20 mouse cellular contexts compared by ENCODE assay signal in the genomic region with DNA sequence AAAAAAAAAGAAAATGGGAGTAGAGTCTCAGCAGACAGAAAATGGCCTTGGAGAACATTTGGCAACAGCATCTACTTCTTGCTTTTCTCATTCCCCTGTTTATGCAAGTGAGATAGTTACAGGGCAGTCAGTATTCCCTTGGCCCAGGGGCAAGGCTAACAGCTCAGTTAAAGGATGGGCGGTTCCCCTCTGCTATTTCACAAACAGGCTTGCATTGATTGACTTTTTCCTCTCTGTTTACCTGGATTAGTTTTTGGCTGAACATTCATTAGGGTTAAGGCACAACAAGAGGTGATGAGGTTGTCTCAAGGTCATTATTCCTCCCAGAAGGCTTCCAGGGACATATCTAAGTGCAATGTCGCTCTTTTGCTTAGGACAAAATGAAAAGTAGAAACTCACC.
DNase-seq lines count a peak whose midpoint lies in the region; ATAC-seq and TF ChIP-seq lines count a peak whose summit lies in the region.
"Had no signal": no experiment of that assay in that cellular context is flagged by ENCODE, and none has a peak within 500 bp of the region (broad histone marks: within the 10 kb centered on the region; RNA-seq: fewer than 3 reads in every experiment).

No protein-coding gene starts in this region.

- peaks cover 58% of the 10 kb centered on the region for H3K4me1 ChIP-seq in heart, embryonic 15.5 days (replicated peaks)
- peaks cover 36% of the 10 kb centered on the region for H3K4me1 ChIP-seq in heart, embryonic 10.5 days
- H3K4me1 ChIP-seq in ES-Bruce4 (ENCODE audit: control insufficient read depth, insufficient read depth, low read length) = peaks cover 5% of the 10 kb centered on the region

- H3K4me2 ChIP-seq in heart, embryonic 15.5 days = no peak overlapping the region
- H3K4me2 ChIP-seq: forebrain, embryonic 15.5 days; hindbrain, embryonic 15.5 days; midbrain, embryonic 15.5 days; neural tube, embryonic 13.5 days had no signal

- WGBS in heart, embryonic 15.5 days = 76% methylated on average over 2 of the region's 2 CpGs
- WGBS in heart, embryonic 10.5 days = 89% methylated on average over 2 of the region's 2 CpGs

- 0 out of 2 replicates have a peak, but pooled peaks have one; percentile 44 for TF ChIP-seq EP300 in ES-Bruce4 (IDR thresholded peaks at IDR 0.05; ENCODE audit: insufficient read depth, low read depth, low read length)

- no peak overlapping the region for H3K9ac ChIP-seq in heart, embryonic 15.5 days
- H3K9ac ChIP-seq in ES-Bruce4 (ENCODE audit: low read depth, poor library complexity, severe bottlenecking) = no peak overlapping the region
- H3K9ac ChIP-seq: forebrain, embryonic 15.5 days; hindbrain, embryonic 15.5 days; midbrain, embryonic 15.5 days; neural tube, embryonic 13.5 days had no signal

- ATAC-seq in heart, embryonic 15.5 days (replicated peaks; ENCODE audit: insufficient number of reproducible peaks, insufficient read depth, low FRiP score, low read depth) = no peak
- ATAC-seq: forebrain, embryonic 15.5 days; midbrain, embryonic 15.5 days had no signal

- H3K27ac ChIP-seq in heart, embryonic 15.5 days = peak overlapping the region; percentile 33; the same call in 1 of the 2 replicates
- no peak overlapping the region for H3K27ac ChIP-seq in heart, embryonic 10.5 days
- peak overlapping the region; percentile 5; the same call in 1 of the 2 replicates for H3K27ac ChIP-seq in layer of hippocampus, adult 2 months
- peak overlapping the region; percentile 60; the same call in 1 of the 2 replicates for H3K27ac ChIP-seq in ES-Bruce4 (ENCODE audit: insufficient read depth, low read length)
- H3K27ac ChIP-seq: embryonic facial prominence, embryonic 10.5 days; forebrain, embryonic 15.5 days; hindbrain, embryonic 15.5 days; left cerebral cortex, adult 2 months; midbrain, embryonic 15.5 days; neural tube, embryonic 13.5 days had no signal

- H3K9me3 ChIP-seq in heart, embryonic 15.5 days (replicated peaks) = no peaks in the 10 kb centered on the region
- no peaks in the 10 kb centered on the region for H3K9me3 ChIP-seq in heart, embryonic 10.5 days
- no peaks in the 10 kb centered on the region for H3K9me3 ChIP-seq in ES-Bruce4 (replicated peaks; ENCODE audit: control insufficient read depth, insufficient read depth, low read length, poor library complexity, severe bottlenecking)
- H3K9me3 ChIP-seq: embryonic facial prominence, embryonic 10.5 days; forebrain, embryonic 15.5 days; hindbrain, embryonic 15.5 days; midbrain, embryonic 15.5 days; neural tube, embryonic 13.5 days had no signal

- no peaks in the 10 kb centered on the region for H3K27me3 ChIP-seq in heart, embryonic 15.5 days
- H3K27me3 ChIP-seq in heart, embryonic 10.5 days (ENCODE audit: insufficient read depth, poor library complexity, severe bottlenecking) = no peaks in the 10 kb centered on the region
- H3K27me3 ChIP-seq in ES-Bruce4 (ENCODE audit: control insufficient read depth, insufficient read depth, low read length, poor library complexity, severe bottlenecking) = no peaks in the 10 kb centered on the region
- H3K27me3 ChIP-seq: forebrain, embryonic 15.5 days; hindbrain, embryonic 15.5 days; midbrain, embryonic 15.5 days; neural tube, embryonic 13.5 days had no signal

- no peaks in the 10 kb centered on the region for H3K36me3 ChIP-seq in heart, embryonic 15.5 days
- no peaks in the 10 kb centered on the region for H3K36me3 ChIP-seq in heart, embryonic 10.5 days
- H3K36me3 ChIP-seq in ES-Bruce4 (ENCODE audit: control insufficient read depth, insufficient read depth, low read length, poor library complexity, severe bottlenecking) = no peaks in the 10 kb centered on the region
- H3K36me3 ChIP-seq: embryonic facial prominence, embryonic 10.5 days; forebrain, embryonic 15.5 days; hindbrain, embryonic 15.5 days; midbrain, embryonic 15.5 days; neural tube, embryonic 13.5 days had no signal

- TF ChIP-seq POLR2A in ES-Bruce4 (IDR thresholded peaks at IDR 0.05; ENCODE audit: insufficient read depth, low read length) = no peak

- peak; percentile 48 for DNase-seq in adrenal gland, adult 2 months
- DNase-seq in adrenal gland, adult 8-10 months = no peak
- DNase-seq in heart, embryonic 10.5 days (ENCODE audit: low spot score) = no peak
- DNase-seq in layer of hippocampus, adult 2 months (ENCODE audit: low spot score in 2 of 2) = no peak
- no peak for DNase-seq in layer of hippocampus, adult 9-11 months
- no peak for DNase-seq in cerebellum, adult 9-10 months
- DNase-seq: cerebellum, postnatal 10 days; gastrocnemius, postnatal 14 days; kidney, postnatal 10 days; lung, postnatal 4 days; thymus, postnatal 25 days had no signal

- no peak for TF ChIP-seq CTCF in layer of hippocampus, adult 2 months (conservative IDR thresholded peaks at IDR 0.05)
- no peak for TF ChIP-seq CTCF in ES-Bruce4 (IDR thresholded peaks at IDR 0.05; ENCODE audit: low read depth, low read length)

- H3K4me3 ChIP-seq in heart, embryonic 15.5 days = no peak overlapping the region
- H3K4me3 ChIP-seq in heart, embryonic 10.5 days = no peak overlapping the region
- no peak overlapping the region for H3K4me3 ChIP-seq in layer of hippocampus, adult 2 months
- H3K4me3 ChIP-seq in ES-Bruce4 (ENCODE audit: low read depth, low read length) = no peak overlapping the region
- H3K4me3 ChIP-seq: embryonic facial prominence, embryonic 10.5 days; forebrain, embryonic 15.5 days; hindbrain, embryonic 15.5 days; left cerebral cortex, adult 2 months; midbrain, embryonic 15.5 days; myocyte; neural tube, embryonic 13.5 days had no signal
